Mouse (Mus musculus): ENCODE data around the gene Fgfr1op.
"Not testable (repeated sequence)": the region's sequence is repeated elsewhere in the genome, so short reads cannot be mapped to it uniquely, and the experiment has no call there.

- not testable (repeated sequence) for TF ChIP-seq CTCF (IDR thresholded peaks at IDR 0.05; ENCODE audit: low read depth, low read length); POLR2AphosphoS5 (IDR thresholded peaks at IDR 0.05; ENCODE audit: insufficient replicate concordance, low read depth, low read length); GATA1 (IDR thresholded peaks at IDR 0.05; ENCODE audit: borderline replicate concordance, low read length); TAL1 (conservative IDR thresholded peaks at IDR 0.05; ENCODE audit: low read depth, low read length); GATA2 (IDR thresholded peaks at IDR 0.05; ENCODE audit: borderline replicate concordance, low read depth, low read length)
These were observed 18.4 kb upstream of the Fgfr1op start for GRCm38 (mm10) chr17:8146931-8147330.

All from G1E (cell line).